Mouse (Mus musculus): ENCODE measurements around the gene Pir. TPM values are rescaled to one million over a fixed set of nuclear protein-coding genes. Genes with fewer than 3 reads are reported as not detected.

Gene Pir
- polyA plus RNA-seq, 1 experiment from 2014 or later, result 3.9 TPM

Other genes with a start within 250 kb of the Pir start
- 0.22 and 0.34 TPM in 2 replicates for gene Car5b, start 241.4 kb upstream of the Pir start, polyA plus RNA-seq (2014; fragmentation: Nextera tagmentation; extraction: Ambion mirVana)
- 25.4 and 27.7 TPM in 2 replicates for gene Siah1b, start 192.9 kb upstream of the Pir start, polyA plus RNA-seq (2014; fragmentation: Nextera tagmentation; extraction: Ambion mirVana)
- 0.14 and 0.28 TPM in 2 replicates for gene Cltrn, start 180.5 kb upstream of the Pir start, polyA plus RNA-seq (2014; fragmentation: Nextera tagmentation; extraction: Ambion mirVana)
- gene Ace2, start 130.0 kb upstream of the Pir start, polyA plus RNA-seq (2014; fragmentation: Nextera tagmentation; extraction: Ambion mirVana), result 0.16 TPM in 1 of 2 replicates, not detected in the other
- gene Bmx, start 11.2 kb upstream of the Pir start, polyA plus RNA-seq (2014; fragmentation: Nextera tagmentation; extraction: Ambion mirVana), result 0.22 and 0.27 TPM in 2 replicates
- 0.67 and 1.1 TPM in 2 replicates for gene Vegfd, start 104.0 kb downstream of the Pir start, polyA plus RNA-seq (2014; fragmentation: Nextera tagmentation; extraction: Ambion mirVana)
- gene Piga, start 150.4 kb downstream of the Pir start, polyA plus RNA-seq (2014; fragmentation: Nextera tagmentation; extraction: Ambion mirVana), result 7.6 and 7.7 TPM in 2 replicates
- 0.12 TPM in 1 of 2 replicates, not detected in the other for gene Asb11, start 167.6 kb downstream of the Pir start, polyA plus RNA-seq (2014; fragmentation: Nextera tagmentation; extraction: Ambion mirVana)
- not detected in 2 replicates for gene Asb9, start 237.0 kb downstream of the Pir start, polyA plus RNA-seq (2014; fragmentation: Nextera tagmentation; extraction: Ambion mirVana)